Mouse (Mus musculus): ENCODE results near the gene Acsbg2. TPM values are rescaled to one million over a fixed set of nuclear protein-coding genes. Genes with fewer than 3 reads are reported as not detected.
A peak's percentile ranks its signal among the peaks of the same experiment; 100 is the strongest.

Gene Acsbg2
- total RNA-seq, 2 experiments from 2014 or later: not detected

DNA sequence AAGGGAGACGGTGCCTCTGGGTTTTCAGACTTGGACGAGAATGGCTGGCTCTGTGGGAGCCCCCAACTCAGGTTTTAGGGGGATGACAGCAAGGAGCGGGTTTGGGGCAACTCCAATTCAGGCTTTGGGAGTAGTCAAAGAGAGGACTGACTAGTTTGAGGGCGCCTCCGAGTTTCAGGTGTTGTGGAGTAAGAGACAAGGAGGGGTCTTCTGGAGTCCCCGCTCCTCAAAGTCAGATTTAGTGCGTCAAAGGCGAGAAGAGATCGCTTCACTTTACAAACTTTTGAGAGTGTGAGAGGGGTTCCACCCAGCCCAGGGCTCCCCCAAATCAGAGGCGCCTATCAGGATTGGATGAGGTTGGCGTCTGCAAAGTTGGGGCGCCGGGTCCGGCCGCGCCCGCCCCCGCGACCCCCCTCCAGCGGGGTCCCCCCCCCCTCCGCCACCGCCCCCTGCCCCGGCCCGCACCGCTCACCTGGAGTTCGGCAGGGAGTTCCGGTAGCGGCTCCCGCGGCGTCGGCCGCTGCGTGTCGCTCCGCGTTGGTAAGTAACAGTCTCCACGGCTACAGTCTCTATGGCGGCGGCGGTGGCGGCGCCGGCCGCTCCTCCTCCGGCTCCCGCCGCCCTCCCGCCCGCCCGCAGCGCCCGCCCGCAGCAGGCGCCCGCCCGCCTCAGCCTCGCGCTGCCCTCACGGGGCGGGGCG lies 43.7 kb downstream of the Acsbg2 start, which contains the start of gene Rfx2:
Gene Rfx2, minus strand, starts transcription at position 603 of the 700 bp plus-strand sequence.
- no peak for ATAC-seq (replicated peaks; ENCODE audit: low FRiP score, low TSS enrichment, poor library complexity, severe bottlenecking)

DNA sequence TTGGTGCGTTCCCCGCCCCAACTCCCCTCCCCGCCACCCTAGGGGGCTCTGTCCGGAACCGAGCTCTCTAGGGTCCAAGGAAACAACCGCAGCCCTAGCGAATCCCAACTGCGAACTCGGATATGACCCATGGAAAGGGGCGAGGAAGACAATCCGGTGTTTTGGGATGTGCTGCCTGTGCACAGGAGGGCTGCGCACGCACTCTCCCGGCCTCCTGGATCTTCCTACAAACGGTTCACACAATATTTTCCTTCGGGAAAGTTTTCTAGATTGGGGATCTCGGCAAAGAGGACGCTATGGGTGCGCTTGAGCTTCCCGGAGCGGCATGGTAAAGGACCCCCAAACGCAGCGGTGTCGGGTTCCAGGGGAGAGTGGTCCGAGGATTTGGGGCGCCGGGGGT lies 44.5 kb downstream of the Acsbg2 start:
- ATAC-seq (replicated peaks; ENCODE audit: low FRiP score, low TSS enrichment, poor library complexity, severe bottlenecking): no peak

DNA sequence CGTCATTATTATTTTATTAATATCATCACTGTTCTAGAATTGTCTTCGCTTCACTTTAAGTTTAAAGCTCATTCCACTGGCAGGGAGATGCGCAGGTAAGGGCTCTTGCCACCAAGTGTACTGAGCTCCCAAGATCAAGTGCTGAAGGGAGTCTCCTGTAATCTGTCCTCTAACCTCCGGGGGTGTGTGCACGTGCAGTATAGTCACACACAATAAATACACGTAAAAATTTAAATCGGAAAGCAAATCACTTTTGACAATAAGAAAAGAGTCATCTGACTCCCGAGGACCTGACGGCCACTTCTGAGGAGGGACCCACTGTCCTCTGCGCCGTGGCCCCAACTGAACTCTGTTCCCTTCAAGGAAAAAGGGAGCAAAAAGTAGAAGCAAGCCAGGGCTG lies 45.1 kb downstream of the Acsbg2 start:
- no peak for ATAC-seq (replicated peaks; ENCODE audit: low FRiP score, low TSS enrichment, poor library complexity, severe bottlenecking)

DNA sequence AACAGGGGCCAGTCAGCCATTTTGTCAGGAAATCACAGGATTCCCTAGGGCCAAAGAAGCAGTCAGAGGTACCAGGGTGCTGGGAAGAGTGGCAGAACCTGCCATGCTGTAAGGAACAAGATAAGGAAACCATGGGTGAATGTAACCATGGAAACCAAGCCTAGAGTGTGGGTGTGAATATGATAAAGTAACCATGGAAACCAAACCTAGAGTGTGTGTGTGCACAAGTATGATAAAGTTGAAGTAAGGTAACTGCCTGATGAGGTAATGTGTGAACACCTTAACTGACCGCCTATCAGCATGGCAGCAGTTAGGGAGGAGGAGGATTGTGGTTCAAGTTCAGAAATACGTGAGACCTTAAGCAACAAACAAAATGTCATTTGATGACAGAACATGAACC lies 47.5 kb downstream of the Acsbg2 start:
- ATAC-seq (replicated peaks; ENCODE audit: low FRiP score, low TSS enrichment, poor library complexity, severe bottlenecking): peak; percentile 77

DNA sequence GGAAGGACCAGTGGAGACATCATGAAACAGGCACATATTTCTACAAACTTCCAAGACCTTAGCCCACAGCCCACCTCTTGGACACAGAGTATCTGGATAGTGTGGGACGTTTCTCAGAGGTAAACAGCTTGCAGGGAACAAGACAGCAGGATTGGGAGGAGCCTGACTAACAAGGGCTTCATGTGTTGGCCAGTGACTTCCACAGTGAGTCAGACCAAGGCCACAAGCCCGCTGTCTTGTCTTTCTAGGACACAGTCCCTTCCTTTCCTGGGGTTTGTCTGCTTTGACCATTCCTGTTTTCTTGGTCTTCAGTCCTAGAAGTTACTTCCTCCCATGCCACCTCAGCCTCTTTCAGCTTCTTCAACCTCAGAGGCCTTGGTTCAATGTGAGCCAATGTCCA lies 50.9 kb downstream of the Acsbg2 start:
- ATAC-seq (replicated peaks; ENCODE audit: low FRiP score, low TSS enrichment, poor library complexity, severe bottlenecking): no peak

DNA sequence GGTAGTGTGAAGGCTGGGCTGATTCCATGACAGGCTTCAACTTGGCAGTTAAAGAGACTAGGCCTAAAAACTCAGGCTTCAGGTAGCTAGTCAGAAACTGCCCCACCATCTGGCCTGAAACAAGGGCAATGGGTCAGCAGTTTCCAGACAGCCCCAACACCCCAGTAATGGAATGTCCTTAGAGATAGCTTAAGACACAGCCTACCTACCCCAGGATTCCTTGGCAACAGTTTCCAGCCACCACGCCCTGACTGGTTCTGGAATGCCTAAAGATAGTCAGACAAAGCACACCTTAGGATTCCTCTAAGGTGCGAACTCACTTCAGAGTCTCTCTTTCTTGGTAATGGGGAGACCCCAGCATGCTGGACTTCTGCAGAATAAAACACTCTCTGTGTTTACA lies 51.9 kb downstream of the Acsbg2 start:
- no peak for ATAC-seq (replicated peaks; ENCODE audit: low FRiP score, low TSS enrichment, poor library complexity, severe bottlenecking)

DNA sequence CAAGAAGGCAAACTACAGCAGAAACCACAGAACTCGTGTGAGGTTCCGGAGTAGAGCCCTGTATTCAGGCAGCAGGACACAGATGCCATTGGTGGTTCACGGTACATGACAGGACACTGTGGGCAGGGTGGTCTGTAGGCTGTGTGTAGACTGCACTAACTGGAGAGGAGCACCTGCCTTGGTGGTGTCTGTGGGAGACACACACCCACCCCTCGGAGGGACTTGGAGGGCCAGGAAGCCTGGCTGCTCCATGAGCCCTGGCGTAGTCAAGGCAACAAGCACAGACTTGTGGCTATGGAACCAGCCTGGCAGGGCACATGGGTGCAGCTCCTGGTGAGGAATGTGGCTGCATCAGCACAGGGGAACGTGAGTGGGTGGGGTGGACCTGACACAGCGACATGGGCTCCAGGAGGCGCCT lies 54.5 kb downstream of the Acsbg2 start:
- peak; percentile 52; the same call in 1 of the 2 replicates for ATAC-seq (replicated peaks; ENCODE audit: low FRiP score, low TSS enrichment, poor library complexity, severe bottlenecking)

DNA sequence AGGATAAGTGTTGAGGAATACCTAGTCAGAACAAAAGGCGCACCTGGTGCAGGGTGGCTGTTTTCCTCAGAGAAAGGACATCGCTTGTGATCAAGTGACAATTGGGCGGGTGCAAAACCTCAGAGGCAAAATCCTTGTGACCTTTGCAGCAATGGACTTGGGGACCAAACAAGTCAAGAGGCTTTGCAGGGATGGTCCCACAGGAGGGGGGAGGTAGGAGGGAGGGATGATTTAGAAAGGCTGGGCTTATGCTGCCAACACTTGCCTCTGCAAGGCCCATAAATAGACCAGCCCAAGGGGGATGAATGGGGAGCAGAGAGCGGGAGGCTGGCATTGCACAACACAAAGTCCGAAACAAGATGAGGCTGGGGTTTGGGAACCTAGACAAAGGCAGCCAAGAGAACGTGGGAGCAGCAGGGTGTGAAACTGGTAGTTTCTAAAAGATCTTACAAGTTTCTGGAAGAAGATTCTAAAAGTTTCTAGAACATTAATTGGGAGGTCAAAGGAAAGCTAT lies 55.2 kb downstream of the Acsbg2 start:
- no peak for ATAC-seq (replicated peaks; ENCODE audit: low FRiP score, low TSS enrichment, poor library complexity, severe bottlenecking)

DNA sequence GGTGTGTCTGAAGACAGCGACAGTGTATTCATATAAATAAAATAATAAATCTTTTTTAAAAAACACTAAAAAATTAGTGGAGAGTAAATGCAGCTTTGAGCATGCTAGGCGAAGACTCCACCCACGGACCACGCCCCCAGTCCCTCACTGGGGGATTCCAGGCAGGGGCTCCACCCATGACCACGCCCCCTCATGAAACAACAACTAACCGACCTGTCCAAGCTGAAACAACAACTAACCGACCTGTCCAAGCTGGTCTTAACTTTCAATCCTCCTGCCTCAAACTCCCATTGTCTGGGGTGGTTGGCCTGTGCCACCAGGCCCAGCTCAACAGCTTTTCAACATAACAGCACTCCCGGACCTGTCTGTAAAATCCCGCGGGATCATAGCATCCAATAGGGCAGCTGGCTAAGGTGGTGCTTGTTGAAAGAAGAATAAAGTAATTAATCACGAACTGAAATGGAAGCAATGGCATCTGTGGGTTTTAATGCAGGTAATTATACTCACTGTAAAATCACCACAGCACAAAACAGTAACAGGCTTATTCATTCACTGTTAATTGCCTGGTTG lies 56.1 kb downstream of the Acsbg2 start:
- peak; percentile 48; the same call in 1 of the 2 replicates for ATAC-seq (replicated peaks; ENCODE audit: low FRiP score, low TSS enrichment, poor library complexity, severe bottlenecking)

DNA sequence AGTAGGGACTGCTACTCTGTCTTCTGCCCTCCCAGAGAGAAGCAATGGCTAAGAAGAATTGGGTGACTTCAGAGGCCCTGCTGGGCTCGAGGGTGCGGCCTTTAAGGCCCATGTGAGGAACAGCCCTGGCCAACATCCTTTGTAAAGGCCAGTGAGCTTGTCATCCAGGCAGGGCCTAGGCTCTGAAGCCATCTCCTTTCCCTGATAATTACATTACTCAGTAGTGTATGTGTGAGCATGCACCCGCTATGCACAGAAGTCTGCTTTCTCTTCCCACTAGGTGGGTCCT lies 59.2 kb downstream of the Acsbg2 start:
- ATAC-seq (replicated peaks; ENCODE audit: low FRiP score, low TSS enrichment, poor library complexity, severe bottlenecking): no peak

DNA sequence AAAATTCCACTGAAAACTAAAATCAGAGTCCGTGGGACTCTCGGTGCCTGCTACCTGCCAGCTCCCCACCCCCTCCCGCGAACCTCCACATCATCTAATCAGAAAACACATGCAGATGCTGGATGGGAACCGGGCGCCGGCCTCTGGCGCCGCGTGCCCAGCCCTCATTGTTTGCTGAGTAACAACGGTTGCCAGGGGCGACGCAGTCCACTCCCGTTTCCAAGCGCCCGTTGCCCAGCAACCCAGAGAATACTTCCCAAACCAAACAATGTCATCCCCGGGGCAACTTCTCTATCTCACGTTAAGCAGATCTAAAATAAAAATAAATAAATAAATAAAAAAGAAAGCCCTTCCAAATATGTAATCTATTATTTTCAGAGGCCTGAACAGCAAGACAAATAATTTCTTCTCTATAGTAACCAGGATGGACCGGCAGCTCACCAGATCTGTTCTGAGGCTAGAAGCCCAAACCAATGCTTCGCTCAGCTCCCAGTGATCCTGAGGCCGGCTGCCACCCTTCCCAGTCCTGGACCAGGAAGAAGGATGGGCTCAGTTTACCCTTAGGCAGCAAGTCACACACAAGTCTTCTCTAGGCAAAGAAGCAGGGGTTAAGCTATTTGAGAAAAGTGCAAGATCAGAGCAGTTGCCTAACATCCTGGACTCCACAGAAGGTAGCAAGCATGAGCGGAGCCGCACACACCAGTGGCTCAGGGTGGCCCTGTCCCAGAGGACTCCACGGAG lies 59.8 kb downstream of the Acsbg2 start:
- peak; percentile 58 for ATAC-seq (replicated peaks; ENCODE audit: low FRiP score, low TSS enrichment, poor library complexity, severe bottlenecking)

DNA sequence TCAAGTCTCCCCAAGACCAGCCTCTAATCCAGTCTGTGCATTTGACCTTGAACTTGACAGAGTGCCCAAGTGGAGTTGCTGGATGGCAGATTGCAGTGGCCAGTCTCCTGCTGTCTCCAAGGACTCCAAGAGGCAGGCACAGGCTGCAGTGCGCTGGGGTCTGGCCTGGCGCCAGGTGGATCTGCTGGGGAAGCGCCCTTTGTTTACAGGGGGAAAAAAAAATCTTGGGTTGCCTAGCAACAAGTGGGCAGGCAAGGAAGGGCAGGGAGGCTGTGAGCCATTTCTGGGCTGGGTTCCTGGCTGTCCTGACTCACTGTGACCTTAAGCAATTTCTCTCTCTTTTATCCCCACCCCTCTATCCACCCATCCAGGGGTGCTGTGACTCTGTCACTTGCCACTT lies 64.0 kb downstream of the Acsbg2 start:
- peak; percentile 53 for ATAC-seq (replicated peaks; ENCODE audit: low FRiP score, low TSS enrichment, poor library complexity, severe bottlenecking)

DNA sequence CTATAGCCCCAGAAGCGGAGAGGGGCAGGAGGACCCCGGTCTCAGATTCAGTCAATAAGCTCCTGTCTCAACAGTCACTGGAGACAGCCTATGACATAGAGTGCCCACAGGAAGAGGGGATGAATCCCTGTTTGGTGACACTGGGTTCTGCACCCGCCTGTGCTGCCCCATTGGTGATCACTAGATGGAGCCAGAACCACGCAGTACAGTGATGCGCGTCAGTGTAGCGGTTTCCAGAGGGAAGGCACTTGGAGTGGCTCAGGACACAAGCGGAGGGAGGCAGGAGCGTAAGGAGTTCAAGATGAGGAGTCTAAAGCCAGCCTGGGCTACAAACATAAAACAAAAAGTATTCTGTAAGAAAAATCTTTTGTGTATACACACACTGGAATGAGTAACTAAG lies 65.7 kb downstream of the Acsbg2 start:
- ATAC-seq (replicated peaks; ENCODE audit: low FRiP score, low TSS enrichment, poor library complexity, severe bottlenecking): peak; percentile 65

DNA sequence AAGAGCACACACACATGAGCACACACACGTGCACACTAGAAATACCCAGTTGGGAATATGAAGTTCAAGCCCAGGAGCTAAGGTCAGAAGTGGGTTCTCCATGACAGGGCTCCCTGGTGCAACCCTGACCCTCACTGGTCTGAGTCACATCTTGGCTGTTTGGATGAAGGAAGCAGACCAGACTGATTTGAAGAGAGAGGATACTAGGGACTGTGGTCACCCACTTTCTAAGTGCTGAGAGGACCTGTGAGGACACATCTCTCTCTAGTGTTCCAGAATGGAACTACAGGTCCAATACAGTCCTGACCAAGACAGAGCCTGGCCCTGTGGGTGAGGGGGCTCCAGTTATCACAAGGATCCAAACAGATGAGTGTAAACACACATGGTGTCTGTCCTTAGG lies 68.5 kb downstream of the Acsbg2 start:
- no peak for ATAC-seq (replicated peaks; ENCODE audit: low FRiP score, low TSS enrichment, poor library complexity, severe bottlenecking)

DNA sequence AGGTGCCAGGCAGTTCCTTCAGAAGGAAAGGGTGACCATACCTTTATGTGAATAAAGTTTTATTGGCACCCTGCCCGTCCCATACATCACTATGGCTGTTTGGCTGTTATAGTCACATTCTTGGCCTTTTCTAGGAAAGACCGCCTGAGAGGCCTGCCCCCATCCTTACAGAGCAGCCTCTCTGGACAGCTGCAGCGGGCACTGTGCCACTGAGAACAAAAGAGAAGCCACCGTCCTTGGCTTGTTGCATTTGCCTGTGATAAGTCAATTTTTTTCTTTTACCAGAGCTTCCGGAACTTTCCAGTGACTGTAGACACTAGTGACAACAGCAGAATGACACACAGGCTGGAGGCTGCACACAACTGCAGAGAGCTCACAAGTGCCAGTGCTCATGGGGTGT lies 69.3 kb downstream of the Acsbg2 start:
- no peak for ATAC-seq (replicated peaks; ENCODE audit: low FRiP score, low TSS enrichment, poor library complexity, severe bottlenecking)

DNA sequence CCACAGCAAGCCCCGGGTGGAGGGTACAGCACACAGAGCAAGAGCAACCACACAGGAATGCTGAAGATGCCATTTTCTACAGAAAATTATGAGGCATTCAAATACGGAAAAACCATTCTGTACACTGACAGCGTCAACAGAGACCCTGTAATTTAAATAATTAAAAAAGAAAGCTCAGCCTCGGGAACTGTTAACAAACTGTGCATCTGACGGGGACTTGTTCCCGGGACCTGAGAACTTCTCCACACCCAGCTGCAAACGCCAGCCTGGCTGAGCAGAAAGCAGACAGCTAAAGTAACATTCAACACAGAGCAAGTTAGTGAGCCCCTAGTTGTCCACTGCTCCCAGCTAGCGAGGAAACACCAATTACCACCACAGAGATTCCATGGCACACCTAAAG lies 72.2 kb downstream of the Acsbg2 start:
- no peak for ATAC-seq (replicated peaks; ENCODE audit: low FRiP score, low TSS enrichment, poor library complexity, severe bottlenecking)

DNA sequence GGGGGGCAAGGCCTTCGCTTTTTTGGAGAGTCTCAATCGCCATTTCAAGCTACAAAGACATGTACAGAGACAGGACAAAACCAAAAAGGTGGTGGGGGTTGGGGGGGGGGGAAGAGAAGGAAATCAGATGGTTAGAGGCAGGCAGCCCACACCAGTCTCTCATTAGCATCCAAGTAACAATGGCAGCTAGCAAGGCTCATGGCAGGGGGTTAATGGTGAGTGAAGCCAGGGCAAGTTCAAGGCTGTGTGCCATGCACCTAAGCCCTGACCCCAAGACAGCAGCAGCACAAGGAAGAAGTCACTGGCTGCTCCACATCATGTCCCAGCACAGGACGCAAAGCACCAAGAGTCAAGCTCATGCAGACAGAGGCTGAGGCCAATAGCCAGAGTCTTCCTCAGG lies 75.0 kb downstream of the Acsbg2 start:
- ATAC-seq (replicated peaks; ENCODE audit: low FRiP score, low TSS enrichment, poor library complexity, severe bottlenecking): no peak

DNA sequence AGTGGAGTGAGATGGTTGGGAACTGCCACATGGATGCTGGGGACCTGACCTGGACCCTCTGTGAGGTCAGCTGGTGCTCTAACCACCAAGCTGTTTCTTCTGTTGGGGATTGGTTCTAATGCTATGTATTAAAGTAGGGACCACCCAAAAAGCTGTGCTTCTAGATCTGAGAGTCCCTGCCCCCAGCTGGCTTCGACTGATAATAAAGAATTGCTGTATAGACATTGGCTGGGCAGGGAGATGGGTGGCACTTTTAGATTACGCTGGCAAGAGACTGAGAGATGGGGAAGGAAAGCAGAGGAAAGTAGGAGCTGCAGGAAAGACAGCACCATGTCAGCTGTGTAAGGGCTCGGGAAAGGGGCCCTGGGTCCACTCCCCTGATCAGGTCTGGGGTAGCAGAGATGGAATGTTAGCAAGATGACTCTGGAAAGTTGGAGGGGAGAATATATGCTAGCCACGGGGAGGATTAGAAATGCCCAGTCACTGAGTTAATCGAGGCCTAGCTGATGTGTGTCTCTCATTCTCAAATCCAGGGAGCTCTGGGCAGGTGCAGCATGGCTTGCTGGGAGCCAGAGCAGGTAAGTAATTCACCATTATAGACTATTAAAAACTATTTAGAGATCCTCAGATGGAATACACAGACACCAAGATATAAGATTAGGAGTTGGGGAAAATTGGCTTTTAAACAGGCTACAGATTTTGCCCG lies 80.5 kb downstream of the Acsbg2 start:
- peak; percentile 82 for ATAC-seq (replicated peaks; ENCODE audit: low FRiP score, low TSS enrichment, poor library complexity, severe bottlenecking)

All from megakaryocyte-erythroid progenitor cell, adult 5-6 weeks (primary cell).